Mouse (Mus musculus) megakaryocyte, embryonic 14.5 days (primary cell): Measurements from ENCODE around the gene Pced1a. TPM values are rescaled to one million over a fixed set of nuclear protein-coding genes. Genes with fewer than 3 reads are reported as not detected.

Experiments
- H3K27me3 ChIP-seq: replicated peaks from 2 replicates; pipeline ENCODE3; 2012; ENCODE audit warnings: inconsistent platforms
- H3K36me3 ChIP-seq: replicated peaks from 2 replicates; pipeline ENCODE3; 2012; ENCODE audit warnings: low read length, inconsistent platforms, mixed read lengths
- H3K4me1 ChIP-seq: 2 replicates; pipeline ENCODE4 v1.6.1; 2012; ENCODE audit warnings: inconsistent platforms
- H3K4me3 ChIP-seq: replicated peaks from 2 replicates; pipeline ENCODE3; 2012; ENCODE audit warnings: moderate library complexity, mild to moderate bottlenecking, inconsistent platforms
- H3K9me3 ChIP-seq: 2 replicates; pipeline ENCODE4 v1.6.1; 2012; ENCODE audit warnings: inconsistent platforms
- FLI1 ChIP-seq: IDR thresholded peaks from 2 replicates; pipeline ENCODE4 v1.6.1; 2012; ENCODE audit warnings: low read length, inconsistent platforms, mixed read lengths
- GATA1 ChIP-seq: IDR thresholded peaks from 3 replicates; pipeline ENCODE4 v1.6.1; 2012; ENCODE audit warnings: mixed read lengths, low read length, inconsistent platforms, borderline replicate concordance
- polyA plus RNA-seq: library from polyadenylated mRNA; stranded (reverse); fragments of >175 nt; gene quantifications from 2 replicates; pipeline ENCODE4 v1.2.3, GENCODE M21; 2012; ENCODE audit warnings: low replicate concordance; ENCODE audit not compliant: insufficient read depth

Gene Pced1a
- 19.1 and 25.2 TPM in 2 replicates for polyA plus RNA-seq

GRCm38 (mm10) chr2:130424126-130424853 is at the start of gene Pced1a, which contains the start of gene Vps16:
Gene Pced1a (minus strand): TSS chr2:130424701.
Gene Vps16 (plus strand): TSS chr2:130424339.
- no peaks in the 10 kb centered on the region for H3K27me3 ChIP-seq
- no peaks in the 10 kb centered on the region for H3K9me3 ChIP-seq
- peaks cover 83% of the 10 kb centered on the region for H3K4me1 ChIP-seq
- peaks cover 43% of the 10 kb centered on the region for H3K36me3 ChIP-seq
- no peak for TF ChIP-seq GATA1
- peak; percentile 22; the same call in 1 of the 2 replicates for TF ChIP-seq FLI1
- H3K4me3 ChIP-seq: peak within 1 kb of the TSS; percentile 94

GRCm38 (mm10) chr2:130472908-130473510 is 48.5 kb upstream of the Pced1a start:
- H3K27me3 ChIP-seq: no peaks in the 10 kb centered on the region
- TF ChIP-seq GATA1 (no peak), FLI1 (no peak)
- peaks cover 52% of the 10 kb centered on the region for H3K4me1 ChIP-seq
- no peaks in the 10 kb centered on the region for H3K9me3 ChIP-seq
- no peak overlapping the region for H3K4me3 ChIP-seq
- peaks cover 14% of the 10 kb centered on the region for H3K36me3 ChIP-seq

- peaks cover 8% of the 10 kb centered on the region for H3K36me3 ChIP-seq
- no peaks in the 10 kb centered on the region for H3K9me3 ChIP-seq
- no peak for TF ChIP-seq FLI1
- no peak for TF ChIP-seq GATA1
- no peaks in the 10 kb centered on the region for H3K27me3 ChIP-seq
- H3K4me1 ChIP-seq: peaks cover 58% of the 10 kb centered on the region
- H3K4me3 ChIP-seq: no peak overlapping the region
Measured at GRCm38 (mm10) chr2:130469935-130470334, 45.4 kb upstream of the Pced1a start.

- no peak overlapping the region for H3K4me3 ChIP-seq
- H3K4me1 ChIP-seq: peaks cover 62% of the 10 kb centered on the region
- TF ChIP-seq FLI1 (no peak), GATA1 (no peak)
- no peaks in the 10 kb centered on the region for H3K27me3 ChIP-seq
- H3K9me3 ChIP-seq: no peaks in the 10 kb centered on the region
- H3K36me3 ChIP-seq: peaks cover 8% of the 10 kb centered on the region
Measured at GRCm38 (mm10) chr2:130469366-130469765, 44.9 kb upstream of the Pced1a start.

GRCm38 (mm10) chr2:130466438-130466837 is 41.9 kb upstream of the Pced1a start:
- no peak for TF ChIP-seq FLI1
- TF ChIP-seq GATA1: no peak
- H3K36me3 ChIP-seq: peaks cover 36% of the 10 kb centered on the region
- H3K27me3 ChIP-seq: no peaks in the 10 kb centered on the region
- H3K9me3 ChIP-seq: peaks cover 10% of the 10 kb centered on the region
- peaks cover 68% of the 10 kb centered on the region for H3K4me1 ChIP-seq
- H3K4me3 ChIP-seq: no peak overlapping the region

- Histone ChIP-seq H3K27me3 (no peaks in the 10 kb centered on the region), H3K36me3 (peaks cover 55% of the 10 kb centered on the region), H3K4me1 (peaks cover 49% of the 10 kb centered on the region), H3K9me3 (peaks cover 10% of the 10 kb centered on the region), H3K4me3 (no peak overlapping the region)
- TF ChIP-seq FLI1 (no peak), GATA1 (no peak)
Measured at GRCm38 (mm10) chr2:130461287-130462071, 37.0 kb upstream of the Pced1a start.

GRCm38 (mm10) chr2:130459576-130459975 is 35.1 kb upstream of the Pced1a start:
- TF ChIP-seq GATA1: no peak
- no peak for TF ChIP-seq FLI1
- Histone ChIP-seq H3K27me3 (no peaks in the 10 kb centered on the region), H3K36me3 (peaks cover 57% of the 10 kb centered on the region), H3K4me1 (peaks cover 42% of the 10 kb centered on the region), H3K4me3 (no peak overlapping the region), H3K9me3 (peaks cover 10% of the 10 kb centered on the region)

GRCm38 (mm10) chr2:130457871-130458270 is 33.4 kb upstream of the Pced1a start:
- TF ChIP-seq FLI1: no peak
- no peak for TF ChIP-seq GATA1
- H3K4me3 ChIP-seq: no peak overlapping the region
- H3K4me1 ChIP-seq: peaks cover 36% of the 10 kb centered on the region
- H3K27me3 ChIP-seq: no peaks in the 10 kb centered on the region
- H3K36me3 ChIP-seq: peaks cover 41% of the 10 kb centered on the region
- H3K9me3 ChIP-seq: peaks cover 5% of the 10 kb centered on the region

- TF ChIP-seq FLI1 (no peak), GATA1 (no peak)
- H3K9me3 ChIP-seq: no peaks in the 10 kb centered on the region
- peaks cover 40% of the 10 kb centered on the region for H3K4me1 ChIP-seq
- H3K27me3 ChIP-seq: no peaks in the 10 kb centered on the region
- no peak overlapping the region for H3K4me3 ChIP-seq
- peaks cover 14% of the 10 kb centered on the region for H3K36me3 ChIP-seq
Measured at GRCm38 (mm10) chr2:130454748-130455370, 30.4 kb upstream of the Pced1a start.

- Histone ChIP-seq H3K4me3 (no peak overlapping the region), H3K27me3 (no peaks in the 10 kb centered on the region), H3K4me1 (peaks cover 47% of the 10 kb centered on the region), H3K9me3 (no peaks in the 10 kb centered on the region), H3K36me3 (peaks cover 4% of the 10 kb centered on the region)
- no peak for TF ChIP-seq FLI1
- TF ChIP-seq GATA1: no peak
Measured at GRCm38 (mm10) chr2:130453421-130453820, 28.9 kb upstream of the Pced1a start.
